Mouse (Mus musculus): ENCODE data around the gene Rad51b. TPM values are rescaled to one million over a fixed set of nuclear protein-coding genes. Genes with fewer than 3 reads are reported as not detected.

The Rad51b gene
- polyA plus RNA-seq (2021) = 5.1 TPM

GRCm38 (mm10) chr12:79297121-79297576, at the start of gene Rad51b:
Gene Rad51b, plus strand, starts transcription at chr12:79297282.
- in situ Hi-C loops (cut with MboI; ENCODE audit: low pct_unique_long_range_greater_than_20kb) = no loop called here
- no peak for TF ChIP-seq CTCF (IDR thresholded peaks at IDR 0.05)
- ChIA-PET CTCF (no interaction called here), POLR2A (no interaction called here)
- peak; percentile 76 for ATAC-seq
- DNase-seq (ENCODE audit: low read depth, low spot score) = peak; percentile 46
- H3K27me3 ChIP-seq = no peaks in the 10 kb centered on the region

GRCm38 (mm10) chr12:79248110-79248509, 49.0 kb upstream of the Rad51b start:
- CTCF ChIA-PET = no interaction called here
- ATAC-seq (no peak), DNase-seq (ENCODE audit: low read depth, low spot score) (no peak)
- POLR2A ChIA-PET = no interaction called here
- TF ChIP-seq CTCF (IDR thresholded peaks at IDR 0.05) = no peak
- H3K27me3 ChIP-seq = no peaks in the 10 kb centered on the region
- in situ Hi-C loops (cut with MboI; ENCODE audit: low pct_unique_long_range_greater_than_20kb) = no loop called here

GRCm38 (mm10) chr12:79253294-79254053, 43.6 kb upstream of the Rad51b start:
- ATAC-seq (peak; percentile 35), DNase-seq (ENCODE audit: low read depth, low spot score) (no peak)
- H3K27me3 ChIP-seq = no peaks in the 10 kb centered on the region
- CTCF ChIA-PET = no interaction called here
- no peak for TF ChIP-seq CTCF (IDR thresholded peaks at IDR 0.05)
- POLR2A ChIA-PET = interaction anchor here (0.6 kb wide), 1 partner anchor 99 kb away, joined by 3 read pairs; no protein-coding TSS in a partner anchor
- in situ Hi-C loops (cut with MboI; ENCODE audit: low pct_unique_long_range_greater_than_20kb) = no loop called here

- in situ Hi-C loops (cut with MboI; ENCODE audit: low pct_unique_long_range_greater_than_20kb) = no loop called here
- no peaks in the 10 kb centered on the region for H3K27me3 ChIP-seq
- no peak for TF ChIP-seq CTCF (IDR thresholded peaks at IDR 0.05)
- POLR2A ChIA-PET = no interaction called here
- no peak for ATAC-seq
- CTCF ChIA-PET = no interaction called here
- no peak for DNase-seq (ENCODE audit: low read depth, low spot score)
Observed at GRCm38 (mm10) chr12:79254975-79255374, 42.1 kb upstream of the Rad51b start.

- in situ Hi-C loops (cut with MboI; ENCODE audit: low pct_unique_long_range_greater_than_20kb) = no loop called here
- no peaks in the 10 kb centered on the region for H3K27me3 ChIP-seq
- DNase-seq (ENCODE audit: low read depth, low spot score) = no peak
- CTCF ChIA-PET = interaction anchor here (0.8 to 2.6 kb wide), 6 partner anchors 9 to 67 kb away, joined by 3 to 10 read pairs (median 6); no protein-coding TSS in a partner anchor
- POLR2A ChIA-PET = no interaction called here
- no peak for ATAC-seq
- TF ChIP-seq CTCF (IDR thresholded peaks at IDR 0.05) = no peak
Observed at GRCm38 (mm10) chr12:79260154-79260553, 36.9 kb upstream of the Rad51b start.

- in situ Hi-C loops (cut with MboI; ENCODE audit: low pct_unique_long_range_greater_than_20kb) = no loop called here
- DNase-seq (ENCODE audit: low read depth, low spot score) = no peak
- POLR2A ChIA-PET = interaction anchor here (0.6 kb wide), 1 partner anchor 26 kb away, joined by 3 read pairs; no protein-coding TSS in a partner anchor
- peak; percentile 70 for TF ChIP-seq CTCF (IDR thresholded peaks at IDR 0.05)
- H3K27me3 ChIP-seq = no peaks in the 10 kb centered on the region
- no peak for ATAC-seq
- CTCF ChIA-PET = interaction anchor here (0.8 to 2.6 kb wide), 7 partner anchors 8 to 68 kb away, joined by 3 to 10 read pairs (median 5); no protein-coding TSS in a partner anchor
Observed at GRCm38 (mm10) chr12:79261035-79261434, 36.0 kb upstream of the Rad51b start.

GRCm38 (mm10) chr12:79272604-79273003, 24.5 kb upstream of the Rad51b start:
- in situ Hi-C loops (cut with MboI; ENCODE audit: low pct_unique_long_range_greater_than_20kb) = no loop called here
- ATAC-seq (no peak), DNase-seq (ENCODE audit: low read depth, low spot score) (no peak)
- ChIA-PET POLR2A (no interaction called here), CTCF (no interaction called here)
- H3K27me3 ChIP-seq = no peaks in the 10 kb centered on the region
- TF ChIP-seq CTCF (IDR thresholded peaks at IDR 0.05) = no peak

- in situ Hi-C loops (cut with MboI; ENCODE audit: low pct_unique_long_range_greater_than_20kb) = no loop called here
- H3K27me3 ChIP-seq = no peaks in the 10 kb centered on the region
- ChIA-PET CTCF (no interaction called here), POLR2A (no interaction called here)
- ATAC-seq (no peak), DNase-seq (ENCODE audit: low read depth, low spot score) (no peak)
- TF ChIP-seq CTCF (IDR thresholded peaks at IDR 0.05) = no peak
Observed at GRCm38 (mm10) chr12:79279513-79280115, 17.5 kb upstream of the Rad51b start.

GRCm38 (mm10) chr12:79282595-79282994, 14.5 kb upstream of the Rad51b start:
- CTCF ChIA-PET = no interaction called here
- DNase-seq (ENCODE audit: low read depth, low spot score) (no peak), ATAC-seq (no peak)
- in situ Hi-C loops (cut with MboI; ENCODE audit: low pct_unique_long_range_greater_than_20kb) = no loop called here
- no peaks in the 10 kb centered on the region for H3K27me3 ChIP-seq
- POLR2A ChIA-PET = no interaction called here
- no peak for TF ChIP-seq CTCF (IDR thresholded peaks at IDR 0.05)

- DNase-seq (ENCODE audit: low read depth, low spot score) = no peak
- no peak for ATAC-seq
- CTCF ChIA-PET = interaction anchor here (1.3 kb wide), 1 partner anchor 32 kb away, joined by 4 read pairs; no protein-coding TSS in a partner anchor
- no peak for TF ChIP-seq CTCF (IDR thresholded peaks at IDR 0.05)
- POLR2A ChIA-PET = no interaction called here
- no peaks in the 10 kb centered on the region for H3K27me3 ChIP-seq
- in situ Hi-C loops (cut with MboI; ENCODE audit: low pct_unique_long_range_greater_than_20kb) = no loop called here
Observed at GRCm38 (mm10) chr12:79292874-79293273, 4.2 kb upstream of the Rad51b start.

GRCm38 (mm10) chr12:79296126-79296816, 811 bp upstream of the Rad51b start, which contains the start of gene Zfyve26:
Gene Zfyve26, minus strand, starts transcription at chr12:79296304.
- H3K27me3 ChIP-seq = no peaks in the 10 kb centered on the region
- ChIA-PET CTCF (no interaction called here), POLR2A (interaction anchor here (0.7 kb wide), 1 partner anchor 9 kb away, joined by 3 read pairs; no protein-coding TSS in a partner anchor)
- in situ Hi-C loops (cut with MboI; ENCODE audit: low pct_unique_long_range_greater_than_20kb) = no loop called here
- DNase-seq (ENCODE audit: low read depth, low spot score) = peak; percentile 79
- peak; percentile 41 for TF ChIP-seq CTCF (IDR thresholded peaks at IDR 0.05)
- ATAC-seq = peak; percentile 72

All from Patski (cell line).